Mouse (Mus musculus) embryonic fibroblast, embryonic 13.5 days (primary cell): ENCODE measurements around the gene Klf14. TPM values are rescaled to one million over a fixed set of nuclear protein-coding genes. Genes with fewer than 3 reads are reported as not detected.

ENCODE experiments used
- H3K27ac ChIP-seq: 2 replicates; pipeline ENCODE4 v1.5.1; 2012; ENCODE audit warnings: low read length, control low read depth, inconsistent platforms; ENCODE audit not compliant: insufficient read depth
- H3K4me1 ChIP-seq: 2 replicates; pipeline ENCODE4 v1.6.1; 2011; ENCODE audit warnings: low read length; ENCODE audit not compliant: control insufficient read depth, insufficient read depth
- H3K4me3 ChIP-seq: 2 replicates; pipeline ENCODE4 v1.5.1; 2011; ENCODE audit warnings: mild to moderate bottlenecking, control low read depth, low read length; ENCODE audit not compliant: insufficient read depth
- CTCF ChIP-seq: IDR thresholded peaks from 2 replicates; pipeline ENCODE4 v1.5.1; 2011; ENCODE audit warnings: mild to moderate bottlenecking, control low read depth, low read length, moderate library complexity, borderline replicate concordance; ENCODE audit not compliant: insufficient read depth
- POLR2A ChIP-seq: IDR thresholded peaks from 2 replicates; pipeline ENCODE4 v1.6.1; 2011; ENCODE audit warnings: low read depth, mild to moderate bottlenecking, control low read depth, low read length, moderate library complexity
- polyA plus RNA-seq: library from polyadenylated mRNA; stranded (reverse); fragments of >200 nt; gene quantifications from 2 replicates; pipeline ENCODE4 v1.2.4, GENCODE M21; 2011; ENCODE audit warnings: low read depth; ENCODE audit not compliant: missing spikeins, insufficient read length

Klf14 gene
- polyA plus RNA-seq = 0.79 TPM in 1 of 2 replicates, not detected in the other

GRCm38 (mm10) chr6:30958736-30959540 is at the start of gene Klf14:
Gene Klf14, minus strand, starts transcription at chr6:30959078.
- TF ChIP-seq CTCF (no peak), POLR2A (no peak)
- Histone ChIP-seq H3K27ac (no peak within 1 kb of the TSS), H3K4me3 (peak within 1 kb of the TSS; percentile 47), H3K4me1 (no peaks in the 10 kb centered on the region)

DNA sequence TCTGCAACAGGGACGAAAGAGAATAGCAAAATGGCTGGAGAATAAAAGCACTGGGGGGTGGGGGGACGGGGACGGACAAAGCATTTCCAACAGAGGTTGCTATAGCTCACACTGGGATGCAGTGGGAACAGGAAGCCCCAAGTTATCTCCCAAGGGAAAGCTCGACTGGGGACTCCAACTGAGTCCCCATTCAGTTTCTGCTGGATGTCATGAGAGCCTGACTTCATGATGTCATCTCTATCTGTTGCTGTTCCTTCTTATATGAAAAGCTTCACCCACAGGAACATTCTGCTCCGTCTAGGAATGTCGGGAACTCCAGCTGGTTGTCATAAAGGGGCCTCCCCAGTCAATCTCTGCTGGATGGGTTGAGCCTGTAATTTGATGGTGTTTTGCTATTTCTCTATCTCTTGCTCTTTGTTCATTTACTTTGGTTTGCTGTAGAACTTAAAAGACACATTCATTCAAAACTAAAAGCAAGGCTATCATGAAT is 47.3 kb upstream of the Klf14 start:
- H3K4me3 ChIP-seq = no peak overlapping the region
- H3K27ac ChIP-seq = no peak overlapping the region
- no peaks in the 10 kb centered on the region for H3K4me1 ChIP-seq
- TF ChIP-seq POLR2A (no peak), CTCF (no peak)

- no peak overlapping the region for H3K27ac ChIP-seq
- peaks cover 3% of the 10 kb centered on the region; the same call in 1 of the 2 replicates for H3K4me1 ChIP-seq
- H3K4me3 ChIP-seq = no peak overlapping the region
- TF ChIP-seq POLR2A (no peak), CTCF (no peak)
Measured at GRCm38 (mm10) chr6:30986393-30986792, 27.5 kb upstream of the Klf14 start.

- TF ChIP-seq POLR2A = no peak
- no peak for TF ChIP-seq CTCF
- Histone ChIP-seq H3K27ac (no peak overlapping the region), H3K4me1 (peaks cover 5% of the 10 kb centered on the region), H3K4me3 (no peak overlapping the region)
Measured at GRCm38 (mm10) chr6:30983021-30983420, 24.1 kb upstream of the Klf14 start.

- Histone ChIP-seq H3K27ac (no peak overlapping the region), H3K4me3 (peak overlapping the region; percentile 37), H3K4me1 (peaks cover 6% of the 10 kb centered on the region)
- TF ChIP-seq POLR2A (no peak), CTCF (no peak)
Measured at GRCm38 (mm10) chr6:30982372-30982980, 23.6 kb upstream of the Klf14 start.

- TF ChIP-seq CTCF (no peak), POLR2A (no peak)
- peaks cover 6% of the 10 kb centered on the region for H3K4me1 ChIP-seq
- no peak overlapping the region for H3K27ac ChIP-seq
- no peak overlapping the region for H3K4me3 ChIP-seq
Measured at GRCm38 (mm10) chr6:30981351-30981750, 22.5 kb upstream of the Klf14 start.

GRCm38 (mm10) chr6:30978615-30979014 is 19.7 kb upstream of the Klf14 start:
- H3K4me3 ChIP-seq = no peak overlapping the region
- 0 out of 2 replicates have a peak overlapping the region, but pooled peaks have one; percentile 21 for H3K27ac ChIP-seq
- peaks cover 6% of the 10 kb centered on the region for H3K4me1 ChIP-seq
- no peak for TF ChIP-seq CTCF
- TF ChIP-seq POLR2A = no peak

- no peak overlapping the region for H3K4me3 ChIP-seq
- no peak for TF ChIP-seq POLR2A
- TF ChIP-seq CTCF = no peak
- no peaks in the 10 kb centered on the region for H3K4me1 ChIP-seq
- H3K27ac ChIP-seq = no peak overlapping the region
Measured at GRCm38 (mm10) chr6:30972121-30972520, 13.2 kb upstream of the Klf14 start.

- no peak overlapping the region for H3K27ac ChIP-seq
- H3K4me3 ChIP-seq = peak overlapping the region; percentile 47; the same call in 1 of the 2 replicates
- TF ChIP-seq CTCF (no peak), POLR2A (no peak)
- no peaks in the 10 kb centered on the region for H3K4me1 ChIP-seq
Measured at GRCm38 (mm10) chr6:30957784-30958735, 818 bp downstream of the Klf14 start.
